Mouse (Mus musculus) spleen, adult 2 months (tissue): ENCODE measurements at regions not wholly inside any gene's neighbourhood (a gene's known extent, or its start where the extent isn't known, plus 50 kb on each side); places are given as distances from the start of the nearest gene placed in this dataset.

Source experiments
- CTCF ChIP-seq: fragments of 200-500 bp; IDR thresholded peaks from 2 replicates; pipeline ENCODE4 v1.5.1; 2011; ENCODE audit warnings: mild to moderate bottlenecking, inconsistent platforms; ENCODE audit not compliant: insufficient read depth, insufficient read length, insufficient replicate concordance; ENCODE audit errors: extremely low read depth
- POLR2A ChIP-seq: fragments of 200-500 bp; IDR thresholded peaks from 2 replicates; pipeline ENCODE4 v1.6.1; 2011; ENCODE audit warnings: low read depth, low read length, inconsistent platforms

DNA sequence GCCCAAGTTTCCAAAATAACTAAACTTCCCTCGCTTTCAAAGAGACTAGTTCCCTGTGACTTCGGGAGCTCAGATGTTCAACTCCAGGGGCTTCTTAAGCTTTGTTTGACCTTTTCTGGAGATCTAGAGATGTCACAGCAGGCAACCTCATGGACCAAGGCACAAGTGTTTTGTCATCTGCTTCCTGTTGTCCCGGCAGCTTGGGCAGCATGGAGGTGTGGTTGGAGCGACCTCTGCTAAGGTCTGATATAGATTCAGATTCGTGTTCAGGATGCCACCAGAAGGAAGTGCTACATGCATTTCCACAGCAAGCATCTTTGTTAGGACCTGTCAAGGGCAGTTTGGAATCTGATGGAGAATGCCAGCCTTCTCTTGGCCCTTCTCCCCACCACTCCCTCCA is 242.1 kb upstream of the Foxq1 start:
- TF ChIP-seq POLR2A (no peak), CTCF (no peak)
